Mouse (Mus musculus) liver, postnatal 0 days (tissue): Measurements from ENCODE around the gene Dis3l2.

Experiments
- CTCF ChIP-seq: sonication (generic); IDR thresholded peaks from 2 replicates; pipeline ENCODE4 v1.5.1; 2016; ENCODE audit warnings: antibody characterized with exemption, low read depth
- EP300 ChIP-seq: IDR thresholded peaks from 2 replicates; pipeline ENCODE4 v1.6.1; 2016; ENCODE audit warnings: antibody characterized with exemption, low read depth, mild to moderate bottlenecking

- TF ChIP-seq CTCF (no peak), EP300 (no peak)
Observed at GRCm38 (mm10) chr1:86986372-86986771, 282.8 kb downstream of the Dis3l2 start.
